Mouse (Mus musculus): Measurements from ENCODE around the gene BC049352.

- TF ChIP-seq CTCF (IDR thresholded peaks at IDR 0.05; ENCODE audit: borderline replicate concordance, extremely low read depth, insufficient read depth, insufficient read length): no peak
- TF ChIP-seq POLR2A (IDR thresholded peaks at IDR 0.05; ENCODE audit: borderline replicate concordance, extremely low read depth, insufficient read depth, insufficient read length, poor library complexity, severe bottlenecking): no peak
These were observed 45.2 kb upstream of the BC049352 start for GRCm38 (mm10) chr9:45136442-45137169.

All from brain, embryonic 14.5 days (tissue).